Mouse (Mus musculus) liver, adult 2 months (tissue): ENCODE results near the gene Trio. TPM values are rescaled to one million over a fixed set of nuclear protein-coding genes. Genes with fewer than 3 reads are reported as not detected.

Experiments used
- DNase-seq: peaks from one replicate; pipeline ENCODE4 v3.0.0-alpha.2; 2011; ENCODE audit warnings: low read depth, low spot score; ENCODE audit errors: extremely low read depth
- H3K27ac ChIP-seq: fragments of 200-500 bp; replicated peaks from 2 replicates; pipeline ENCODE4 v1.5.1; 2012; ENCODE audit warnings: low read depth, mild to moderate bottlenecking, control low read depth, inconsistent platforms, low read length; ENCODE audit not compliant: insufficient read depth
- H3K27me3 ChIP-seq: fragments of 200-500 bp; 2 replicates; pipeline ENCODE4 v1.6.1; 2012; ENCODE audit warnings: mild to moderate bottlenecking, moderate library complexity, low read length, inconsistent platforms; ENCODE audit not compliant: control insufficient read depth, insufficient read depth
- H3K36me3 ChIP-seq: fragments of 200-500 bp; 2 replicates; pipeline ENCODE4 v1.6.1; 2012; ENCODE audit warnings: low read length, inconsistent platforms; ENCODE audit not compliant: control insufficient read depth, insufficient read depth
- H3K4me1 ChIP-seq: fragments of 200-500 bp; 2 replicates; pipeline ENCODE4 v1.6.1; 2011; ENCODE audit warnings: low read length; ENCODE audit not compliant: control insufficient read depth, insufficient read depth
- H3K4me3 ChIP-seq: fragments of 200-500 bp; 2 replicates; pipeline ENCODE4 v1.5.1; 2011; ENCODE audit warnings: low read depth, mild to moderate bottlenecking, control low read depth, low read length, moderate library complexity; ENCODE audit not compliant: insufficient read depth
- H3K79me2 ChIP-seq: fragments of 200-500 bp; 2 replicates; pipeline ENCODE4 v1.6.1; 2012; ENCODE audit warnings: inconsistent platforms, mild to moderate bottlenecking, low read length, moderate library complexity; ENCODE audit not compliant: control insufficient read depth, insufficient read depth
- H3K9ac ChIP-seq: fragments of 200-500 bp; 2 replicates; pipeline ENCODE4 v1.6.1; 2012; ENCODE audit warnings: low read depth, mild to moderate bottlenecking, control low read depth, inconsistent platforms, low read length
- CTCF ChIP-seq: fragments of 200-500 bp; IDR thresholded peaks from 2 replicates; pipeline ENCODE4 v1.5.1; 2011; ENCODE audit warnings: low read depth, low read length, control low read depth
- POLR2A ChIP-seq: fragments of 200-500 bp; IDR thresholded peaks from 2 replicates; pipeline ENCODE4 v1.6.1; 2011; ENCODE audit warnings: low read length, control low read depth; ENCODE audit not compliant: insufficient read depth; ENCODE audit errors: extremely low read depth
- WGBS: fragments of 180-500 bp; shearing (Covaris S2); methylation state at CpG from one replicate; pipeline ENCODE4 v1.1.7; 2018; 5-methylcytosine and 5-hydroxymethylcytosine counted together
- polyA plus RNA-seq: library from polyadenylated mRNA; depleted of rRNA; stranded (reverse); fragments of >200 nt; gene quantifications from 2 replicates; pipeline ENCODE4 v1.2.3, GENCODE M21; 2012
- total RNA-seq: library from RNA; depleted of rRNA; stranded (reverse); fragments of >200 nt; gene quantifications from 2 replicates; pipeline ENCODE4 v1.2.3, GENCODE M21; 2014

Gene Trio
- total and polyA plus RNA-seq, 2 experiments, result 10.6 to 17.9 TPM

DNA sequence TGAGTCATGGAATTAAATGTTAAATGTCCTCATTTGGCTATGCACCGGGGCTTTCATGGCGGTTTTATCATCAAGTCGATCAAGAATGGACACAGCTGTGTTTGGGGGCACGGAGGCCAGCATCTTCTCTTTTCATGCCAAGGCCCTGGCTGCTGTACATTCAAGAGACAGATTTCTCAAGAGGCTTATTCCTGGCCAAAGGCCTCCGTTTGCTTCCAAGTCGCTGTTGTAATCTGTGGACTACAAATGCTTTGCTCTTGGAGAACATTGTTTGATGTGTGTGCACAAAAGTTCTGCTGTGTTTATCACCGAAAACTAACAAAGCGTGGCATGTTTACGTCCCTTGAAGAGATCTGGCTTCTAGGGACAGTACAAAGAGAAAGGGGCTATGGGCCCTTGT is 314.9 kb downstream of the Trio start:
- no peaks in the 10 kb centered on the region for H3K79me2 ChIP-seq
- no peak for DNase-seq
- no peak overlapping the region for H3K9ac ChIP-seq
- H3K4me1 ChIP-seq, result no peaks in the 10 kb centered on the region
- no peak overlapping the region for H3K27ac ChIP-seq
- H3K36me3 ChIP-seq, result no peaks in the 10 kb centered on the region
- no peaks in the 10 kb centered on the region for H3K27me3 ChIP-seq
- 81% methylated on average over 9 of the region's 9 CpGs for WGBS
- TF ChIP-seq CTCF, result no peak
- H3K4me3 ChIP-seq, result no peak overlapping the region

DNA sequence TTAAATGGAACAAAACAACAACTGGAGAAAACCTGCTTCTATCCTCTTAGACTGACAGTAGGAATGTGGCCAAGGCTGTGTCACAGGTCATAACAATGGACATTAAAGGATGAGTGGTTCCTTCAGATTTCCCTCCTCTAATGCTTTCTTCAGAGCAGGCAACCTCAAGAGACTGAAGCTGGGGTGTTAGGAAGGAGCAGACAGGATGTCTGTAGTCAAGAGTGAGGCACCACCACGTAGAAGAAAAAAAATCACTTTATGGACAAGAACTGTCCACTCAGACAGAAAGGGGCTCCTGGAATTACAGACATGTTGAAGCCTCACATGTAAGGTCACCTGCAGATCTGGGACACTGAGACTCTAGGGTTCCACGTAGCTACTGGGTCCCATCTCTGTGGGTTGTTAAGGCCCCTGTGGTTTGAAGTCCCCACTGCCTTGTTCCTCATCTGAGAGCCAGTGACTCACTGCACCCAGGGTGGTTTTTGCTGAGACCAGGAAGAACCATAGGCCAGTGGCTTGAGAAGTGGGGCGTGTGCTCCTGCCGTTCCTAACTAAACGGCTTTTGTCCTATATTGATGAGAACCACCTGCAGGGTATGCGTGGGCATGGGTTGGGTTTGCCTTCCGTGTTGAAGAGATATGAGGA is 316.6 kb downstream of the Trio start:
- no peak overlapping the region for H3K27ac ChIP-seq
- no peak for TF ChIP-seq POLR2A
- no peaks in the 10 kb centered on the region for H3K79me2 ChIP-seq
- H3K4me3 ChIP-seq, result no peak overlapping the region
- peak; percentile 10 for DNase-seq
- no peaks in the 10 kb centered on the region for H3K4me1 ChIP-seq
- H3K9ac ChIP-seq, result no peak overlapping the region
- WGBS, result 86% methylated on average over 7 of the region's 7 CpGs
- no peaks in the 10 kb centered on the region for H3K36me3 ChIP-seq
- no peaks in the 10 kb centered on the region for H3K27me3 ChIP-seq

DNA sequence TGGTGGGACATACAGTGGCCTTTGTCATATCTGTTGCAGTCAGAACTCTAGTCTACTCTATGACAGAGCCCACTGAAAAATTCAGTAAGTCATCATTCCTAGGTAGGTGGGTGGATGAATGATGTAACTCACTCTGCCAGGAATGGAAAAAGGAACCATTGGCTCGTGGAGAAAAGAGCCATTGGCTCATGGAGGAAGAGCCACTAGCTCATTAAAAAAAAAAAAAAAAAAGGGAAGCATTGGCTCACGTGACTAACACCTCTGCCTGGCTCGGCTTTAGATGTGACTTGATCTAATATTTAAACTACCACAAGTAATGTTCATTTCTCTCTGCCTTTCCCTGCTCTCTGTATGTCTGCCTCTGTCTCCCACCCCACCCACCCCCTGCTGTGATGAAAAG is 317.1 kb downstream of the Trio start:
- no peaks in the 10 kb centered on the region for H3K27me3 ChIP-seq
- H3K4me3 ChIP-seq, result no peak overlapping the region
- no peak for TF ChIP-seq POLR2A
- TF ChIP-seq CTCF, result no peak
- H3K27ac ChIP-seq, result no peak overlapping the region
- WGBS, result 65% methylated on average over 3 of the region's 3 CpGs
- no peaks in the 10 kb centered on the region for H3K36me3 ChIP-seq
- no peak overlapping the region for H3K9ac ChIP-seq
- peak; percentile 10 for DNase-seq
- H3K4me1 ChIP-seq, result no peaks in the 10 kb centered on the region
- H3K79me2 ChIP-seq, result no peaks in the 10 kb centered on the region

DNA sequence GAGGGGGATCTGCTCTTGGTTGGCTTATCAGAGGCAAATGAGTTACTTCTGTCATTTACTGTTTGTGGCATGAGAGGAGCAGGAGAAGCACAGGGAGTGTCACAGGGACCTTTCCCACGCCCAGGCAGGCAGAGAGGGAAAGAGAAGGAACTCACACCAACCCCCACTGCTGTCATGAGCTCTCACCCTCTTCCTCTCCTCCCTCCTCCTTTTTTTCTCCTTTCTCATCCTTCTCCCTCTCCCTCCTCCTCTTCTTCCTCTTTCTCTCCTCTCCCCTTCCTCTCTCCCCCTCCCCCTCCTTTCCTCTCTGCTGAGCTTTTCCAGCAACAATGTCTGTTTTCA is 322.7 kb downstream of the Trio start:
- no peak overlapping the region for H3K9ac ChIP-seq
- DNase-seq, result peak; percentile 18
- TF ChIP-seq CTCF (no peak), POLR2A (no peak)
- peaks cover 3% of the 10 kb centered on the region; the same call in 1 of the 2 replicates for H3K4me1 ChIP-seq
- 27% methylated on average over 1 of the region's 1 CpGs for WGBS
- no peaks in the 10 kb centered on the region for H3K36me3 ChIP-seq
- peak overlapping the region; percentile 45 for H3K27ac ChIP-seq
- H3K79me2 ChIP-seq, result no peaks in the 10 kb centered on the region
- H3K4me3 ChIP-seq, result no peak overlapping the region
- H3K27me3 ChIP-seq, result no peaks in the 10 kb centered on the region

DNA sequence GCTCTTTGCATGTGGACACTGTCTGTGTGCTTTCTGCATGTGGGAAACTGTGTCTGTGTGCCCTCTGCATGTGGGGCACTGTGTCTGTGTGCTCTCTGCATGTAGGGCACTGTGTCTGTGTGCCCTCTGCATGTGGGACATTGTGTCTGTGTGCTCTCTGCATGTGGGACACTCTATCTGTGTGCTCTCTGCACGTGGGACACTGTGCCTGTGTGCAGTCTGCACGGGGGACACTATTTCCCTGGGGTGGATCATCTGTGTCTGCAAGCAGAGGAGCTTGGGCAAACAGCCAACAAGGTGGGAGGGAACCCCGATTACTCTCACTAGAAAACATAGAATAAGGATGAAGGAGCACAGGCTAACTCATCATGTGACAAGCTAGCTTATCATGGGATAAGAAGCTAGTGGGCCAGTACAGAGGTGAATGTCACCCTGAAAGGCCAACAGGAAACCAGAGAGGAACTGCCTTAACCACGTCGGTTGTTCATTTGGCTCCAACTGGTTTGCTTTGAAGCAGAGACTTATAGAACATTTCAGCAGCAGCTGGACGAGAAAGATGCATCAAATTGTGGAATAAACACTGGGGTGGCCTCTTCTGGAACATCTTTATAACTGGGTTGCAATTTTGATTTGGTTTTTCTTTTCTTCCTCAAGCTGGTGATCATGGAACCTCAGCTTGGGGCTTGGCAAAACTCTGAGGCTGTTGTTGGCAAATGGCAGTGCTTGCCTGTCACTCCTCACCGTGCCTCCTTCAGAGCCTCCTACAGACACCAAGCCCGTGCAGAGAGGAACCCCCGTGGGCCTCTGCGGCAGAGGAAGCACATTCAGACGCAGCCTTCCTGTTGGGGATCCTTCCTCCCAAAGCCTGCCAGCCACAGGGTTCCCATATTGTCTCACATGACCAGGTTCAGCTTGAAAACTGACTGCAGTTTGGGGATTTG is 323.3 kb downstream of the Trio start:
- Histone ChIP-seq H3K4me1 (peaks cover 3% of the 10 kb centered on the region; the same call in 1 of the 2 replicates), H3K4me3 (no peak overlapping the region), H3K36me3 (no peaks in the 10 kb centered on the region), H3K79me2 (no peaks in the 10 kb centered on the region), H3K9ac (no peak overlapping the region), H3K27me3 (no peaks in the 10 kb centered on the region), H3K27ac (peak overlapping the region; percentile 45)
- peak; percentile 32 for DNase-seq
- 34% methylated on average over 11 of the region's 11 CpGs for WGBS
- no peak for TF ChIP-seq CTCF
- TF ChIP-seq POLR2A, result no peak

DNA sequence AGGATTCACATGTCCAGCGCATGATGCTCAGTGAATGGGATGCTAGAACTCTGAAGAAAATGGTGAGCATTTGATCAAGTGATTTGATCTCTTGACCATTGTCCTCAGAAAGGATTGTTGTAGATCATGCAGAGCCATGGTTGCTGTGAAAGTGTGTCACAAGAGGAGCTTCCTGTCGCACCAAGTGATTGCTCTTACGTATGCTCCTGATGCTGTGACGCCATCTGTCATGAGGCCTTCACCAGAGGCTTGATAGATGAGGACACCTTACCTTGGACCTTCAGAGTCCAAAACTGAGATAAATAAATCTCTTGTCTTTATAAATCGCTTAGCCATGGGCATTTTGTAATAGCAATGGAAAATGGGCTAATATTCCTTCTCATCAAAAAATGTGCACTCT is 328.0 kb downstream of the Trio start:
- Histone ChIP-seq H3K27me3 (no peaks in the 10 kb centered on the region), H3K4me1 (peaks cover 3% of the 10 kb centered on the region; the same call in 1 of the 2 replicates), H3K79me2 (no peaks in the 10 kb centered on the region), H3K9ac (no peak overlapping the region), H3K36me3 (no peaks in the 10 kb centered on the region), H3K4me3 (no peak overlapping the region), H3K27ac (no peak overlapping the region)
- 87% methylated on average over 5 of the region's 5 CpGs for WGBS
- no peak for DNase-seq
- TF ChIP-seq CTCF, result no peak
- no peak for TF ChIP-seq POLR2A
